Mouse (Mus musculus) heart, postnatal 25 days (tissue): ENCODE measurements around the gene Zfp644. TPM values are rescaled to one million over a fixed set of nuclear protein-coding genes. Genes with fewer than 3 reads are reported as not detected.

Experiments
- DNase-seq: peaks from one replicate; pipeline ENCODE4 v3.0.0; 2022; ENCODE audit warnings: low spot score
- intact Hi-C: fragments of 180-260 bp; cut with DNase I; formaldehyde crosslinking; loops from one replicate; pipeline ENCODE4 v1.15.1; 2025
- total RNA-seq, 2 experiments: library from RNA; stranded (reverse); gene quantifications; 2 replicates each; pipeline ENCODE4 v1.2.3; 2021

The Zfp644 gene
- total RNA-seq, 2 experiments from 2014 or later, result 57.2 to 60.5 TPM

- intact Hi-C loops, result no loop called here
- DNase-seq, result no peak
Measured at GRCm38 (mm10) chr5:106672597-106672996, 24.5 kb downstream of the Zfp644 start.

DNA sequence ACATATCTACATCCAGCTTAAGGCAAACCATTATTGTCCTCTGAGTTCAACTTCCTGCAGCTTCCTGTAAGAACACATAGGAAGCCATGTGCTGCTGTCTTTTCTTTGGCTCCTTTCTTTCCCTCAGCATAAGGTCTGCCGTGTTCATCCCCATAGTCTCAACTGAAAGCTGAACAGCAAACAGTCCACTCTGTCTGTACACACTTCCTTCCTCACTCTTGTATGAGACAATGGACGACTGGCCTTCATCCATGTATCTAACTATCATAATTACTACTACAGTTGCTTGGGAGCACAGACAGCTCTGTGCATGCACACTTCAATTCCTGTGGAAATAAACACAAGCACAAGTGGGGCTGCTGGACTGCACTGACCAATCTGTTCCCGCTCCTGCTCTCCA is 25.2 kb downstream of the Zfp644 start:
- intact Hi-C loops, result no loop called here
- DNase-seq, result no peak

- no peak for DNase-seq
- intact Hi-C loops, result no loop called here
Measured at GRCm38 (mm10) chr5:106664910-106665309, 32.2 kb downstream of the Zfp644 start.

GRCm38 (mm10) chr5:106660867-106661266 is 36.2 kb downstream of the Zfp644 start:
- no peak for DNase-seq
- intact Hi-C loops, result no loop called here

GRCm38 (mm10) chr5:106652790-106653328 is 44.2 kb downstream of the Zfp644 start:
- intact Hi-C loops, result no loop called here
- no peak for DNase-seq

GRCm38 (mm10) chr5:106652220-106652753 is 44.8 kb downstream of the Zfp644 start:
- intact Hi-C loops, result no loop called here
- no peak for DNase-seq

DNA sequence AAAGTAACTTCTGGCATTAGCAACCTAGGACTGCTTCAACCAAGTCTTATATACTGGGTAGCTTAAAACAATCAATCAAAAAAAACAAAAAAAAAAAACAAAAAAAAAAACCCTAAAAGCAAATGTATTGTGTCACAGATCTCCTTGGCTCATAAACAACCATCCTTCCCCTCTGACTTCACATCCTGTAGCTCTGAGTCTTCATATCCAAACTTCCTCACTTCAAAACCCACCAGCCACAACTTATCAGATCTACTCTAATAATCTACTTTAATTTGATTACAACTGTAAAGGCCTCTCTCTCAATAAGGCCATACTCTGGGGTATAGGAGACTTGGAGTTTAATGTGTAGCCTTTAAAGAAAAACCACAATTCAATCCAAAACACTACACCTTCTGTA is 47.1 kb downstream of the Zfp644 start:
- DNase-seq, result no peak
- intact Hi-C loops, result loop anchor here (2.0 to 5.0 kb wide), 2 partner anchors 187 to 283 kb away; no protein-coding TSS in a partner anchor

- no peak for DNase-seq
- intact Hi-C loops, result loop anchor here (2.0 to 5.0 kb wide), 2 partner anchors 187 to 282 kb away; no protein-coding TSS in a partner anchor
Measured at GRCm38 (mm10) chr5:106649441-106649840, 47.6 kb downstream of the Zfp644 start.

GRCm38 (mm10) chr5:106643434-106643833 is 53.7 kb downstream of the Zfp644 start:
- DNase-seq, result no peak
- intact Hi-C loops, result no loop called here

GRCm38 (mm10) chr5:106641876-106642275 is 55.2 kb downstream of the Zfp644 start:
- intact Hi-C loops, result no loop called here
- DNase-seq, result no peak

DNA sequence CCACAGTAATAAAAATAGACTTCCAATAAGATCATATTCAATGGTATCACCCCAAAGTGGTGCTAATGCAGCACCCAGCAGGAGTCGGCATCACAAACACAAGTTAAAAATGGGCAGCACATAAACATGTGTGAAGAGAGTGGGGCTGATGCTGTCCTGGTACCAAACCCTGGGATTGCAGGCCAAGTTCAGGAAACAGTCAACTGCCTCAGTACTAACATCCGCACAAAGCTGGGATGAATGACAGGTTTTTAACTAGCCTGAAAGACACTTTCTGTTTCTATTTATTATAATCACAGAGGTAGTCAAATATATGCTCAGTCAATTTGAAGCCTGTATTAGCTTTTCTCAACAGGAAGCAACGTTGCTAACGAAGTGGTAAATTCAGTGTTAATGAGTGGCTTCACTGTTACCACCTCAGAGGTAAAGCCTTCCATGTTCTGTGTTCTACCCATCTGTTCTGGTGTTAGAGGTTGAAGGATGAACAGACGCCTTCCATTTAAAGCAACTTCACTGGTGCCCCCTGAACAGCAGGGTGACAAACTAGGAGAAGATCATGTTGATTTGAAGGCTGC is 56.8 kb downstream of the Zfp644 start:
- DNase-seq, result no peak
- intact Hi-C loops, result no loop called here

DNA sequence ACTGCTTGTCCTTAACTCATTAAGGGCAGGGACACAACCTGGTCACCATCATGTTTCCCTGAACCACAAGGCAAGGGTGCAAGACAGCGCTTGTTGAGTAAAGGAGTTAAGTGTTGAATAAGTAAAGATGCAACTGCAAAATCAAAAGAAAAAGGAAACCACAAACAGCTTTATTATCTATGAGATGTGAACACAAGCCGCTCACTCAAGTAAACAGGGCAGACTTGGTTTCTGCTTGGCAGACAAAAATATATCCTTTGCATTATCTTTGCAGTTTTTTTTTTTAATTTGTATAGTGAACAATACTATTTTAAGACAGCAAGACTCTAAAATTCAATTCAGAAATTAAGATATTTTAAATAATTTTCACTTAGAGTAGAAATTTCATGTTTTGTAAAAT is 57.5 kb downstream of the Zfp644 start:
- DNase-seq, result no peak
- intact Hi-C loops, result no loop called here

- DNase-seq, result no peak
- intact Hi-C loops, result no loop called here
Measured at GRCm38 (mm10) chr5:106636423-106636946, 60.6 kb downstream of the Zfp644 start.

GRCm38 (mm10) chr5:106628369-106629149 is 68.5 kb downstream of the Zfp644 start:
- intact Hi-C loops, result loop anchor here (5.0 kb wide), 1 partner anchor 41 kb away; no protein-coding TSS in a partner anchor
- DNase-seq, result no peak

DNA sequence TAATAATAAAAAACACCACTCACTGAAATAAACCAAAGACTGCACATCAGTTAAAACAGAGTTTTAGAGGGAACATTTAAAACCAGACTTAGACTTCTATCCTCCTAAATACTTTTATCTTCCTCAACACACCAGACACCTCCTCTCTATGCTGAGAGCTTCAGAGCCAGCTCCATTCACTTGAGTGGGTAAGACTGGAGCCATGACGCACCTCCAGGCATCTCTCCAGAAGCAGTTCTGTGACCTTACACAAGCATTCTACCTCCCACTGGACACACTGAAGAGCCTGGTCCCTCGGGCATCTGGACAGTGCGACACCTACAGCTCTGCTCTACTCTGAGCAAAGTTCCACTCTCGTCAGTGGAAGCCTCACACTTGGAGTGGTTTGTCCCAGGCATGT is 73.8 kb downstream of the Zfp644 start:
- no peak for DNase-seq
- intact Hi-C loops, result no loop called here

DNA sequence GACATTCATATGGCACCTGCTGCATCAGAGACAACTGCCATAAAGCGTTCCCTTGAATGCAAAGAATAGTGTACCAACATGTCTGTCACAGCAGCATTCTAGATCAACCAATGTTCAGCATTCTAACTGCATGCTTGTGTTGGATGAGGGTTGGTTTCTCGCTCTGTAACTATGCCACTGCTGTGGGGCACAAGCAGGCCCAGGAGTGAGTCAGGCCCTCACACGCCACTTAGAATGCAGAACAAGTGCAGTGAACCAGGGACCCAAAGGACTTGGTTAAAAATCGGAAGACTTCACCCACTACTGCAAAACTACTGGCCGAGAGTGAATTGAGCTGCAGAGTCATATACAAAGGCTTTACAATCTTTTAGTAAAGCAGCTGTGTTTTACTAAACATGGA is 74.9 kb downstream of the Zfp644 start:
- DNase-seq, result no peak
- intact Hi-C loops, result no loop called here

DNA sequence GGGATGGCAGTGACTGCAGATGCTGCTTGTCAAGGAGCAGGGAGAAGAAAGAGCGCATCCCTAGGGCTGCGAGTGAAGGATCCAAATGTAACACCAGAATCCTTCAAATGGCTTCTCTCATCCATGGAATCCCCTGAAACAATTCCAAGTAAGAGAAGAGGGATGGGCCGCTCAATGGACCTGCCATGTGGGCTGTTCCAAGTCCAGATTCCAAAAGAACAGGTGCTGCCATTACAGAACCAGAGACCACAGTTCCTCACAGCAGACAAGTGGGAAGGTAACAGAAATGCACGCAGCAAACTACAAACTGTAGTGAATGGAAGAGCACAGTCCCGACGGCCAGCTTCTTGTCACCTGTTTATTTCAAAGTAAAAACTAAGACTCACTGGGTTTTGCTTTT is 76.6 kb downstream of the Zfp644 start:
- DNase-seq, result no peak
- intact Hi-C loops, result no loop called here

- intact Hi-C loops, result no loop called here
- no peak for DNase-seq
Measured at GRCm38 (mm10) chr5:106615006-106615405, 82.1 kb downstream of the Zfp644 start.

- intact Hi-C loops, result no loop called here
- DNase-seq, result no peak
Measured at GRCm38 (mm10) chr5:106614570-106614969, 82.5 kb downstream of the Zfp644 start.

DNA sequence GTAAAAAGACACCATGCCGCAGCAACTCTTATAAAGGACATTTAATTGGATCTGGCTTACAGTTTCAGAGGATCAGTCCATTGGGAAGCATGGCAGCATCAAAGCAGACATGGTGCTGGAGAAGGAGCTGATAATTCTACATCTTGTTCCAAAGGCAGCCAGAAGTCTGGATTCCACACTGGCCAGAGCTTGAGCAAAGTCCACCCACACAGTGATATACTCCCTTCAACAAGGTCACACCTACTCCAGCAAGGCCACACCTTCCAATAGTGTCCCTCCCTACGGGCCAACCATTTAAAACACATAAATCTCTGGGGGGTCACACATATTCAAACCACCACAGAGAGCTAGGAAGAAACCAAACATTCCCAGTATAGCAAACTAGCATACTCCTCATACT is 84.9 kb downstream of the Zfp644 start:
- intact Hi-C loops, result no loop called here
- no peak for DNase-seq

DNA sequence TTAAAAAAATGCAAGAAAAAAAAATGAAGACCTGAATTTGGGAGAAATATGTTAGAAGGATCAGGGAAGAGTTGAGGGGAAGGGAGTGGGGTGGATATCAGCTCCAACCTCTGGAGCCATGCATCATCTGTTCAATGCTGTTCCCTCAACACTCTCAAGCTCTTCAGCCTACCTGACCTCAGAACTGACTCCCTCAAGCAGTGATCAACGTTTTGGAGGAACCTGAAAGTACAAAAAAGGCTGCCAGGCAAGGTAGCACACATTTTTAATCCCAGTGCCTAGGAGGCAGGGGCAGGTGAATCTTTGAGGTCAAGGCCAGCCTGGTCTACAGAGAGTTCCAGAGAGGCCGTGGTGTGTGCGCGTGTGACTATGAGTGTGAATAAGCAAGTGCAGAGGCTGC is 88.3 kb downstream of the Zfp644 start, which contains the start of gene Gm17304:
TSS of gene Gm17304 (plus strand) at position 301 of the 400 bp plus-strand sequence.
- intact Hi-C loops, result no loop called here
- DNase-seq, result no peak
